Mouse (Mus musculus) ovary, postnatal 36 days (tissue): ENCODE data around the gene Ncapg2.

Source experiments
- DNase-seq: peaks from one replicate; pipeline ENCODE4 v3.0.0; 2022; ENCODE audit warnings: low spot score, mixed read lengths

Ncapg2 gene

DNA sequence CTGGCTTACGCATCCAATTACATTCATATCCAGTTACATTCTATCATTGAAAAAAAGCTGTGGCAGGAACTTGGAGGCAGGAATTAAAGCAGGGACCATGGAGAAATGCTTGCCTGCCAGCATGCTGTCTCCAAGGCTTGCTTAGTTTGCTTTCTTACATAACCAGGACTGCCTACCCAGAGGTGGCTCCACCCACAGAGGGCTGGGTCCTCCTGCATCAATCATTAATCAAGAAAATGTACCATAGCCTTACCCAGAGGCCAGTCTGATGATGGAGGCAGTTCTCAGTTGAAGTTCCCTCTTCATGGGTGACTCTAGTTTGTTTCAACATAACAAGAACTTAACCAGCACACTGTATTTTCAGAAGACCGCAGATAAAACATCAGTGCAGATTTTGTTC, 44.3 kb downstream of the Ncapg2 start:
- no peak for DNase-seq

DNA sequence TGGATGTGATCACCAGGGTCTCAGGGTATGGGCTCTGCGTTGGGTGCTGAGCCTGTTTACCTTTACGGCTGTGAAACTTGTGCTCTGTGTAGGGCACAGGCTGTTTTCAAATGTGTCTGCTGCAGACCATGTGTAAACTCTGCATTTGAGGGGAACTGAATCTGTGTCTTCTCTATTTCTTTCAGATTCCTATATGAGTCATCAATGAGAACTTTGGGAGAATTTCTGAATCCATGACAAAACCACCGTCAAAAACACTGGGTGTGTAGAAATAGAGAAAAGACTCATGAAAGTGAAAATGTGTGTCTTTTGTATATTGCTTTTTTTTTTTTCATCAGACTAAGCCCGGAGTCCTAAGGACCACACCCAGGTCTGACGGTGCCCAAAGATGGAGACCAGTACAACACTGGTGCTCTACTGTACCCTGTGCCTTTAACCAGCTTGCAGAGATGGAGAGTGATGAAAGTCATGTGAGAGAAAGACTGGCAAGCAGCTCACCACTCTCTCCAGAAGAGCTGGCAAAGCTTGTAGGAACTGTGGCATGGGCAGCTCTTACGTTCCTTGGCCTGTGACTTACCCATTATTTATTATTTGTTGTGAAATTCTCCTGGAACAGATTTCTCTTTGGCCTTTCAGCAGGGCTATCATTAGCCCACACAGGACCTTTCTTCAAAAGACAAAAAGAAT, 55.3 kb downstream of the Ncapg2 start:
- no peak for DNase-seq

DNA sequence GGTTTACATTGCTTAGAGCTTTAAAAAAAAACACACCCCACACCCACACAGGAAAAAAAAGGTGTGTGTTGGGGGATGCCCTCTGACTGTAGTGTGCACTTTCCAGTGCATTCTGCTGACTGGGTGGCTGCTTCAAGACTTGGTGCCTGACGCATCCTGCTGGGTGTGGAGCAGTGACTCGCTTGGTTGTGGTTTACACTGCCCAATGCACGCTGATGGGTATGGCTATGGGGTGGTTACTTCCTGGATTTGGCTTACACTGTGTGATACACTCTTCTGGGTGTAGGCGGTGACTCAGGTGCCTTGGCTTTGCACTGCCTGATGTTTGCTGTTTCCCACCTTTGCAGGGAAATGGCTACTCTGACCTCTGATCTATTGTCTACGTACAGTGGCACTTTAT, 61.8 kb downstream of the Ncapg2 start:
- no peak for DNase-seq

DNA sequence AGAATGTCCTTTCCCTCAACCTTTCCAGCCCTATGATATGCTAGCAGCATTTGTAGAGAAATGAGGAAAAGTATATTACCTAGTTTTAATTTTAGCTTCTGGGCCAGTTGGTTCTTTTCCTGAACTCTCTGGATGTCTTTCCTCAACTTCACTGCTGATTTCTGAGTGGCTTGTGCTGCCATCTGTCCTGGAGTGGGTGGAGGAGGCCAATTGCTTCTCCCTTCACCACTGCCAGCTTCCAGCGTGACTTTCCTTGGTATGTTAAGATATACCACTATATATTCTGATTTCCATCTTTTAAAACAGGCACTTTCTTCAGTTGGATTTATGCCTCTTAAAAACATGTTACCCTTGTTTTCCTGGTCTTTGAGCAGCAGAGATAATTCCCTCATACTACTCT, 63.1 kb downstream of the Ncapg2 start:
- no peak for DNase-seq

DNA sequence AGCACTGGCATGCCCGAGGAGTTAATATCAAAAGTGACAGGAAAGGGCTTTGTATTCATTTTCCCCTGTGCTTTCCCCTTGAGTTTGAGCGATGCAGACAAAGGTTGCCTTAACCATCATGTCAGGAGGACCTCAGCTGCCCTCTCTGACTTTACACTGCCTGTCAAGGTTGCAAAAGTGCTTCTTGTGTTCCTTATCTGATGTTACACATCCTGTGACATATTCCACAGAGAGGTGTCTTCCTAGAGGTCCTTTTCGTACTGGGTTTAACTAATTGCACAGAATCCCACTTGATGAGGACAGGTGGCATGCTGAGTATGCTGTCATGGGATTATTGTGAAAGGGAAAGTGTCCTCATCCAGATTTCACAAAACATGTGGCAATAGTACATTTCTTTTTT, 63.9 kb downstream of the Ncapg2 start:
- DNase-seq = no peak

DNA sequence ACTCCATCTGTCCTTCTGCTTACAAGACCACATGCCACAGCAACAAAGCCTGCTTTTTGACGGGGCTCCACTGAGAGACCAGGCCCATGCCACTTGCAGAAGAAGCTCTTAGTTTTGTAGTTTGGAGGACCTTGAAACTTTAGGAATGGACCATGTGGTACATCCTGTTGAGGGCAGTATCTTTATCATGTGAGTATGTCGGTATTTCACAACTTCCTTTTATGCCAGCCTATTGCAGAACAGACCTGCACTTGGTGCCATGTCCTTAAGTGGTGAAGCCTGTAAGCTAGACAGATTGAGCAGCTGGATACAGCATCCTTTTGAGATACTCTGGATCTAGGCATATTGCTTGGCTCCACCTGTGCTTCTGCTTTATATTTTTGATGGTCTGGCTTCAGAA, 68.1 kb downstream of the Ncapg2 start:
- DNase-seq = no peak

DNA sequence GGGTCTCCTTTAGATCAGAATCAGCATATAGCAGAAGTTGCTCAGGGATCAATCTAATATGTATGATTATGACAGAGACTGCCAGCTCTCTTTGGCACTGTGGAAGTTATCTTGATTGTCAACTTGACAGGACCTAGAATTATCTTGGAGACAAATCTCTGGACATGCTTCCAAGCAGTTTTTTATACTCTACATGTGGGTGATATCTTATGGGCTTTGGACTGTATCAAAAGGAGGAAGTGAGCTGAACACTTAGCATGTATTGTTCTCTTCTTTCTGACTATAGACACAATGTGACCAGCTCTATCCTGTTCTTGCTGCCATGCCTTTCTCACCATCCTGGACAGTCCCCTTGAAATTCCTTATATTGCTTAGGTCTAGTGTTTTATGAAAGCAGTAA, 68.6 kb downstream of the Ncapg2 start:
- DNase-seq = no peak

DNA sequence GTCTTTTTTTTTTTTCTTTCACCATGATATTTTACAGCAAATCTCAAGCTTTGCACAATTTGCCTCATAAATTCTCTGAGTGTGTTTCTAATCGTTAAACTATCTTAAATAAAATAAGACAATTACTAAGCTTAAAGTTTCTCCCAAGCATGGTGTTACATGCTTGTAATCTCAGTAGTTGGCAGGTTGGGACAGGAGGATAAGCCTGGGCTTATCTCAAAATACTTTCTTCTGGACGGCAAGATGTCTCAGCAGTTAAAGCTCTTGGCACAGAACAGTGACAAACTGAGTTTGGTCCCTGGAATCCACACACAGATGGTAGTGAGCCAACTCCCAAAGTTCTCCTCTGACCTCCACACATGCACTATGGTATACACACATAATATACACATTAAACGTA, 69.5 kb downstream of the Ncapg2 start:
- no peak for DNase-seq

DNA sequence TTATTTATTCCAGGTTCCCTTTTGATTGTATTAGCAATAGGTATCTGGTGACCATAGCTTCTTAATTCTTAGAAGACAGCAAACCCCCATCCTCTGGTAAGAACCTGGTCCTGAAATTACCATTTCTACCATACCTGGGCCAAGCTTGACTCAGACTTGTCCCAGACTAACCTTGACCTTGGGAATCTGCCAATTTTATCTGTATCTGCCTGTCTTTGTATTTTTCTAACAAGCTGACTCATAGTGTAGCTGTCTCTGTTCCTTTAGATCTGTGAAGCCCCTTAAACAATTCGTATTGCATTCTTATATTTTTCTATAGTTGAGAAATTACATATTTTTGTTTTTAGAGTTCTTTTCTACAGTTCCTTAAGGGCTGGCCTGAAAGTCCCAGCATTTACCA, 73.6 kb downstream of the Ncapg2 start:
- no peak for DNase-seq

DNA sequence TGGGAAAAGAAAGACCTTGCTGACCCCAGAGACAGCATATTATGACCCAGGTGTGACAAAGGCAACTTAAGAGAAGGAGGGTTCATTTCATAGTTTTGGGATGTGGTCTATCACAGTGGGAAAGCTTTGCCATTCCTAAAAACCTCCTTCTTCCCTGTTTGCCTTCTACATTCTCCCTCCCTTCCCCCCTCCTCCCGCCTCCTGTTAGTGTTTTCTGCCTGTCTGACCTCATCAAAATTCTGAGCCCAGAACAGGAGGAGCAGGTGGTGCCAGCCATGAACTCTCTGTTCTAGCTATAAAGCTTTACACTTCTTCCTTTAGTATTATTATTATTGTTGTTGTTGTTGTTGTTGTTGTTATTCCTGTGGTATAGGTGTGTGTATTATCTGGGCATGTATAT, 76.7 kb downstream of the Ncapg2 start:
- no peak for DNase-seq

DNA sequence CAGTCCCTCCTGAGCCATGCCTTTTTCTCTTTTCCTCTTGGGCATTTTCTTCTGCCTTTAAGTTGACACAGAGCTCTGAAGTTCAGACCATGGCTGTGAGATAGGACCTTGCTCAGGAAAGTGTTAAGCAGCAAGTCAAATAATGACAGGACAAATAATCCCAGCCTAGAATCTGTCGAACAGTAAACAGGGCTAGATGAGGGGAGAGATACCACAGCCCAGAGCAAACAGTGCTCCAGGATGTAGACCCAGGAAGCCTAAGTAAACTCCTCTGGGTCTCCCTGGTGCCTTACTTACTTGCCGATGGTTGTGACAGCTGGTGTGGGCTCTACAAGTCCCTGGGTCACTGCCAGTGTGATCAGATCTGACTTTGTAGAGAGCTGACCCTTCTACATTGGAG, 78.4 kb downstream of the Ncapg2 start:
- no peak for DNase-seq

DNA sequence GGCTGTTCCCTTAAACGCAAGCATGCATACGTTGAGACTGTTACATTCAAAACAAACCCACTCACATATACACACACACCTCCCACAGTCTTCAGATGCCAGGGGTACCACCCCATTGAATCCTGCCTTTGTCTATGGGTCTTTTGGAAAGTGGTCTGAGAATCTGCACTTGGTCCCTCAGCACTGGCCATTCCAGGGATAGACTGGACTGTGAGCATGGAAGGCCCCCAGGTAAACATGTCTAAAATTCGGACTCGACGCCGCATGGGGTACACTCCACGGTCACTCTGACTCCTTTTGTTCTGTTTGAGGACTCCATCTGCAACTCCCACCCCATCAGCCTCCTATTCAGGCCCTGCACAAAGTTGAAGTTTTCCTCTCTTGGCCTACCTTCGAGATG, 79.8 kb downstream of the Ncapg2 start:
- no peak for DNase-seq

DNA sequence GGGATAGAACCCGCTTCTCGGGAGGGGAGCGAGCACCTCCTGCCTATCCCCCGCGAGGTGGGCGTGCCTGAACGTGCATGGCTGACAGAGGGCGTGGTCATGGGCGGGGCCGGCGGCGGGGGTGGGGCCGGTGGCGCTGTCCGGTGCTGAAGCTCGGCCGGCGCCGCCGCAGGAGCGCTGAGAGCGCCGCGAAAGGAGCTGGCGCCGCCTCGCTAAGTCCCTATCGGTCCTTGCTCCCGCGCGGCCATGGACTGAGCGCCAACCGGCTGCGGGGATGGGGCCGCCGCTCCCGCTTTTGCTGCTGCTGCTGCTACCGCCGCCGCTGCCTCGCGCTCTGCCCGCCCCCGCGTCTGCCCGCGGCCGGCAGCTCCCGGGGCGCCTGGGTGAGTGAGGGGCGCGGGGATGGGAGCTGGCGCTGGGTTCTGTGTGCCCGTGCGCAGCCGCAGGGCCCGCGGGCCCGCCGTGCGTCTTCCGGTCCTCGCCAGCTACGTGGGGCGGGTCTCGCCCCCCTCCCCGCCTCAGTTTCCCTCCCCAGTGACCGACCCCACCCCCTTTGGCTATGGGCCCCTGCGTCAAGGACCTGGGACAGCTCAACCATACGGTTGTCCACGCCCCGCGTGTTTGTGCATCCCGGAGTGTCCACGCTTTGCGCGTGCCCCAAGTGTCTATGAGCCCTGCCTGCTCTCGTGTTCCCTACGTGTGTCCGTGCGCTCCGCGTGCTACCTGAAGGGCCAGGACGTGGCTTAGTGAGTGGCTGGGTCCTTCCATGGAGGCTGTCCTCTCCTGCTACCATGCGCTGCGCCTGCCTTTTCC, 80.6 kb downstream of the Ncapg2 start, which contains the start of gene Ptprn2:
Gene Ptprn2, plus strand, starts transcription at position 130 of the 813 bp plus-strand sequence.
- DNase-seq = peak; percentile 76

DNA sequence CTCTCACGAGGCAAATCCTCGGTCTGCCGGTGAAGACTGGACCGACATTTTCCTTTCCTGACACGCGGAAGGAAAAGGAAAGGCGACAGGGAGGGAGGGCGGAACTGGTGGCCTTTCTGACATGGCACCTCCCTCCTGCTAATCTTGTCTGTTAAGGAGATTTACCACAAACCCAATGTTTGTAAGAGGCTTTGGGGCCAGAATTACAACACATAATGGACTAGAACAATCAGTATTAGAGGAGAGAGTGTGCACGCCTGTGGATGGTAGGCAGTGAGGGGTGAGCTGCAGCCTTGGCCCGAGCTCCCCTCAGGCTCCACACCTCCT, 81.2 kb downstream of the Ncapg2 start:
- DNase-seq = no peak

DNA sequence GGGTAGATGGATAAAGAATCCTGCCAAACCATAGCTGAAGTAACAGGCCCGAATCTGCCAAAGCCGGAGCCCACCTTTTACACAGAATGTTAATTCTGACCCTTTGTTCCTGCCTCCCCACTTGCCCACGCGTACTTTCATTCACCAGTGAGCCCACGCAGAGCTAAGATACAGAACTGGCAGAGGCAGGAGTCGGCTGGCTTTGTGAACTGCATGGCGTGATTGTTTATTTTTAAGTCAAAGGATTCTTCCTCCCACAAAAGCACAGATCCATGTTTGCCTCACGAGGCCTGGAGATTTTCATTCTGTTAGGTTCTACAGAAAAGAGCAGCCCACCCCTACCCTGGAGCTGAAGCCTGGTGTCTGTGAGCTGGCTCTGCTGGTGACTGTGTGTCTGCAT, 83.6 kb downstream of the Ncapg2 start:
- DNase-seq = no peak

DNA sequence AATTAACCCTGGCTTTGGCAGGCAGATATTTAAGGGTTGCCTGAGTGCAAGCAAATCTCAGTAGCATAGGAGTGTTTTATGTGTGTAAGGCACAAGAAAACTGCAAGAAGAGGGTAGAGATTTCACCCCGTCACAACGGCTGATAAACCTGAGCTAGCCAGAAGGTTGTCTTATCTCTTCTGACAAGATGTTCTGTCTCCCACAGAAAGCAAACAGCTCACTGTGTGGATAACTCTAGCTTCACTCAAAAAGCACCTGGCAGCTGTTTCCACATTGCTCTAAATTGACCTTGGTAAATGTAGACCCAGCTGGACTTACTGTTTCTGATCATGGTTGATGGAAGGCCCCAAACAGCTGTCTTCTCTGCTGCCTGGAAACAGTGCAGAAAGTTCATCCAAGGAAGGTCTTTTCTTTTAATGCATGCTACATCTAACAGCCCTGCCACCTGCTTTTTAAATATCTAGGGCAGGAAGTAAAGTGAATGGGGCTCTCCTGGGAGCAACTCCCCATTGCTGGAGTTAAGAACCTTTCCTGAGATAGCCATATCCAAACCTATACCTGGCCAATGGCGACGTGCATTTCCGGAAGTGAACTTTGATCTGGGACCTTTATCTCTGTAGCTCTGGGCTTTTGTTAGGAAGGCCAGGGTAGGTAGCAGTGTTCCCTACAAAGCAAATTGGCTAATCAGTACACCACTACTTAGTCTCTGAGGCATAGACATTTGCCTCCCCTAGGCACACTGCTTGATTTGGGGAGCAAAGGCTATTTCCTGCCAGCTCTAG, 85.6 kb downstream of the Ncapg2 start:
- DNase-seq = no peak

DNA sequence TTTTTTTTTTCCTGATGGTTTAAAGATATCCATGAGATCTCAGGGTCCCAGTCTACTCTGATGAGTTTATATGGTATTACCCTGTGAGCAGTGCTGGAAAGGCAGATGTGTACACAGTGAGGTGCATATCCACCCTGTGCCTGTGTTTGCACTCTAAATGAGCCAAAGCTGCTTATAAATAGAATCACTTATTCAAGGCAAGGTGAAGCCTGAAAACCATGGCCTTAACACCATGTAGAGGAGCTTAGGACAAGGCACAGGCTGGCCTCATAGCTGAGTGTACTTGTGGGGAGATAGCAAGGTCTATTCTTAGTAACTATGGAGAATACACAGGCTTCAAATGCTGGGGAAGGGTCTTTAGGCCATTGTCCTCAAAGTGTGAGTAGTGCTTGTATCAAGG, 93.5 kb downstream of the Ncapg2 start:
- no peak for DNase-seq

DNA sequence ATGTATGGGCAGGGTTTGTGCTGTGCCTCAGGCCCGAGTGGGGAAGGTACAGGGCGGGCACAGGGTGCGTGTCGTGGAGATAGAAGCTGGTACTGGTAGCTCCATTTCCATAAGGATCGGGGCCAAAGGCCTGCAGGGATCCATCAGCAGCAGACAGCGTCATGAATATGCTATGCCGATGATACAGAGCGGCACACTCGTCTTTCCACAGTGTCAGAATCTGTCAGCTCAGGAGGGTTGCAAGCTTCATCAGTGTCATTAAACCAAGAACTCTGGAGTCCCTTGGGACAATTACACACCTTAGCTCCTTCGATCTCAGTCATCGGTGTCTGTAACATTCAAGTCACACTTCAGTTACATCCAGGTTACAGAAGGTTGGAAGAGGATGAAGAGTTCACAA, 95.5 kb downstream of the Ncapg2 start:
- no peak for DNase-seq

DNA sequence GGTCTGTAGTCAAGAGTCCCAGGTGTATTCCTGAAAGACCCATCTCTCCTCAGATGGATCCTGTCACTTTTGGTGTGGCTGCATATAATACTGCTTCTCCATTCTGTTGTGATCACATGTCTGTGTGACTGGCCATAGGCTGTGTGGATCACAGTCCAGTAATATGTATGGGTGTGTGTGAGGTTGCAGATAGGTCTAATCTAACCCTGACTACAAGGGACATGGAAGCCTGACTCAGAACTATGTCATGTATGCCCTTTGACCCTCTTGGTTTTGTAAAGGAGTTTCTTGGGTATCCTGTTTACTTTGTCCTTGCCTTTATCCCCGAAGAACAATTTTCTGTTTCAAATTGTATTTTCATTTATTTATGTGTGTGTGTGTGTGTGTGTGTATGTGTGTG, 107.3 kb downstream of the Ncapg2 start:
- DNase-seq = no peak
